Mouse (Mus musculus): ENCODE results near the gene Tex2. TPM values are rescaled to one million over a fixed set of nuclear protein-coding genes. Genes with fewer than 3 reads are reported as not detected.

Gene Tex2
- polyA plus RNA-seq, 1 experiment from 2014 or later: 12.2 TPM

- no peak for ATAC-seq (ENCODE audit: insufficient read depth, low FRiP score, low TSS enrichment)
- no peaks in the 10 kb centered on the region for H3K9me3 ChIP-seq (ENCODE audit: control insufficient read depth, low read length)
- no peak overlapping the region for H3K27ac ChIP-seq (ENCODE audit: low read depth, low read length)
These were observed 134.5 kb downstream of the Tex2 start for GRCm38 (mm10) chr11:106478745-106479144.

GRCm38 (mm10) chr11:106477505-106478160 lies 135.6 kb downstream of the Tex2 start:
- H3K27ac ChIP-seq (ENCODE audit: low read depth, low read length): no peak overlapping the region
- 93% methylated on average over 4 of the region's 4 CpGs for WGBS

More at GRCm38 (mm10) chr11:106478745-106479144, 134.5 kb downstream of the Tex2 start:
- 52% methylated on average over 1 of the region's 1 CpGs for WGBS
- DNase-seq (ENCODE audit: low spot score): no peak
- Histone ChIP-seq H3K4me3 (ENCODE audit: low read depth, low read length) (no peak overlapping the region), H3K4me2 (ENCODE audit: low read depth) (no peak overlapping the region), H3K4me1 (ENCODE audit: control insufficient read depth, insufficient read depth, low read length) (no peaks in the 10 kb centered on the region), H3K36me3 (ENCODE audit: control insufficient read depth, insufficient read depth, low read length) (no peaks in the 10 kb centered on the region), H3K9ac (ENCODE audit: low read length) (no peak overlapping the region), H3K27me3 (ENCODE audit: control insufficient read depth, insufficient read depth, low read length) (no peaks in the 10 kb centered on the region)

GRCm38 (mm10) chr11:106475309-106475708 lies 137.9 kb downstream of the Tex2 start:
- no peak overlapping the region for H3K4me2 ChIP-seq (ENCODE audit: low read depth)
- H3K27me3 ChIP-seq (ENCODE audit: control insufficient read depth, insufficient read depth, low read length): no peaks in the 10 kb centered on the region
- no peak overlapping the region for H3K9ac ChIP-seq (ENCODE audit: low read length)
- ATAC-seq (ENCODE audit: insufficient read depth, low FRiP score, low TSS enrichment) (no peak), DNase-seq (ENCODE audit: low spot score) (no peak)
- no peak overlapping the region for H3K4me3 ChIP-seq (ENCODE audit: low read depth, low read length)
- H3K4me1 ChIP-seq (ENCODE audit: control insufficient read depth, insufficient read depth, low read length): no peaks in the 10 kb centered on the region
- no peak overlapping the region for H3K27ac ChIP-seq (ENCODE audit: low read depth, low read length)
- H3K9me3 ChIP-seq (ENCODE audit: control insufficient read depth, low read length): no peaks in the 10 kb centered on the region
- H3K36me3 ChIP-seq (ENCODE audit: control insufficient read depth, insufficient read depth, low read length): no peaks in the 10 kb centered on the region
- 90% methylated on average over 1 of the region's 1 CpGs for WGBS

More at GRCm38 (mm10) chr11:106477505-106478160, 135.6 kb downstream of the Tex2 start:
- Histone ChIP-seq H3K27me3 (ENCODE audit: control insufficient read depth, insufficient read depth, low read length) (no peaks in the 10 kb centered on the region), H3K4me2 (ENCODE audit: low read depth) (no peak overlapping the region), H3K9me3 (ENCODE audit: control insufficient read depth, low read length) (no peaks in the 10 kb centered on the region), H3K9ac (ENCODE audit: low read length) (no peak overlapping the region), H3K4me3 (ENCODE audit: low read depth, low read length) (no peak overlapping the region), H3K4me1 (ENCODE audit: control insufficient read depth, insufficient read depth, low read length) (no peaks in the 10 kb centered on the region), H3K36me3 (ENCODE audit: control insufficient read depth, insufficient read depth, low read length) (no peaks in the 10 kb centered on the region)
- DNase-seq (ENCODE audit: low spot score) (no peak), ATAC-seq (ENCODE audit: insufficient read depth, low FRiP score, low TSS enrichment) (no peak)

GRCm38 (mm10) chr11:106471629-106472028 lies 141.6 kb downstream of the Tex2 start:
- Histone ChIP-seq H3K9ac (ENCODE audit: low read length) (no peak overlapping the region), H3K4me3 (ENCODE audit: low read depth, low read length) (no peak overlapping the region), H3K36me3 (ENCODE audit: control insufficient read depth, insufficient read depth, low read length) (no peaks in the 10 kb centered on the region), H3K4me2 (ENCODE audit: low read depth) (no peak overlapping the region), H3K4me1 (ENCODE audit: control insufficient read depth, insufficient read depth, low read length) (no peaks in the 10 kb centered on the region), H3K27ac (ENCODE audit: low read depth, low read length) (no peak overlapping the region), H3K9me3 (ENCODE audit: control insufficient read depth, low read length) (no peaks in the 10 kb centered on the region), H3K27me3 (ENCODE audit: control insufficient read depth, insufficient read depth, low read length) (no peaks in the 10 kb centered on the region)
- DNase-seq (ENCODE audit: low spot score) (no peak), ATAC-seq (ENCODE audit: insufficient read depth, low FRiP score, low TSS enrichment) (no peak)
- 75% methylated on average over 1 of the region's 1 CpGs for WGBS

- WGBS: 94% methylated on average over 1 of the region's 1 CpGs
- H3K36me3 ChIP-seq (ENCODE audit: control insufficient read depth, insufficient read depth, low read length): no peaks in the 10 kb centered on the region
- no peaks in the 10 kb centered on the region for H3K4me1 ChIP-seq (ENCODE audit: control insufficient read depth, insufficient read depth, low read length)
- ATAC-seq (ENCODE audit: insufficient read depth, low FRiP score, low TSS enrichment) (no peak), DNase-seq (ENCODE audit: low spot score) (no peak)
- H3K4me3 ChIP-seq (ENCODE audit: low read depth, low read length): no peak overlapping the region
- no peak overlapping the region for H3K27ac ChIP-seq (ENCODE audit: low read depth, low read length)
- no peak overlapping the region for H3K9ac ChIP-seq (ENCODE audit: low read length)
- H3K9me3 ChIP-seq (ENCODE audit: control insufficient read depth, low read length): no peaks in the 10 kb centered on the region
- no peak overlapping the region for H3K4me2 ChIP-seq (ENCODE audit: low read depth)
- no peaks in the 10 kb centered on the region for H3K27me3 ChIP-seq (ENCODE audit: control insufficient read depth, insufficient read depth, low read length)
These were observed 144.7 kb downstream of the Tex2 start for GRCm38 (mm10) chr11:106468509-106468908.

- ATAC-seq (ENCODE audit: insufficient read depth, low FRiP score, low TSS enrichment): no peak
- H3K27ac ChIP-seq (ENCODE audit: low read depth, low read length): no peak overlapping the region
- H3K4me3 ChIP-seq (ENCODE audit: low read depth, low read length): no peak overlapping the region
- H3K9ac ChIP-seq (ENCODE audit: low read length): no peak overlapping the region
- no peaks in the 10 kb centered on the region for H3K4me1 ChIP-seq (ENCODE audit: control insufficient read depth, insufficient read depth, low read length)
- no peaks in the 10 kb centered on the region for H3K9me3 ChIP-seq (ENCODE audit: control insufficient read depth, low read length)
- no peaks in the 10 kb centered on the region for H3K36me3 ChIP-seq (ENCODE audit: control insufficient read depth, insufficient read depth, low read length)
- DNase-seq (ENCODE audit: low spot score): no peak
- WGBS: 92% methylated on average over 4 of the region's 4 CpGs
- no peaks in the 10 kb centered on the region for H3K27me3 ChIP-seq (ENCODE audit: control insufficient read depth, insufficient read depth, low read length)
- no peak overlapping the region for H3K4me2 ChIP-seq (ENCODE audit: low read depth)
These were observed 147.3 kb downstream of the Tex2 start for GRCm38 (mm10) chr11:106465932-106466331.

- no peak overlapping the region for H3K27ac ChIP-seq (ENCODE audit: low read depth, low read length)
- H3K4me2 ChIP-seq (ENCODE audit: low read depth): no peak overlapping the region
- 97% methylated on average over 1 of the region's 1 CpGs for WGBS
- H3K9ac ChIP-seq (ENCODE audit: low read length): no peak overlapping the region
- no peak for DNase-seq (ENCODE audit: low spot score)
- H3K9me3 ChIP-seq (ENCODE audit: control insufficient read depth, low read length): no peaks in the 10 kb centered on the region
- H3K27me3 ChIP-seq (ENCODE audit: control insufficient read depth, insufficient read depth, low read length): no peaks in the 10 kb centered on the region
- no peaks in the 10 kb centered on the region for H3K4me1 ChIP-seq (ENCODE audit: control insufficient read depth, insufficient read depth, low read length)
- H3K36me3 ChIP-seq (ENCODE audit: control insufficient read depth, insufficient read depth, low read length): no peaks in the 10 kb centered on the region
- ATAC-seq (ENCODE audit: insufficient read depth, low FRiP score, low TSS enrichment): no peak
- H3K4me3 ChIP-seq (ENCODE audit: low read depth, low read length): no peak overlapping the region
These were observed 147.7 kb downstream of the Tex2 start for GRCm38 (mm10) chr11:106465545-106465903.

- 77% methylated on average over 4 of the region's 4 CpGs for WGBS
- H3K4me1 ChIP-seq (ENCODE audit: control insufficient read depth, insufficient read depth, low read length): no peaks in the 10 kb centered on the region
- H3K27me3 ChIP-seq (ENCODE audit: control insufficient read depth, insufficient read depth, low read length): no peaks in the 10 kb centered on the region
- H3K9ac ChIP-seq (ENCODE audit: low read length): no peak overlapping the region
- no peak for DNase-seq (ENCODE audit: low spot score)
- ATAC-seq (ENCODE audit: insufficient read depth, low FRiP score, low TSS enrichment): no peak
- no peak overlapping the region for H3K4me3 ChIP-seq (ENCODE audit: low read depth, low read length)
- H3K9me3 ChIP-seq (ENCODE audit: control insufficient read depth, low read length): no peaks in the 10 kb centered on the region
- H3K27ac ChIP-seq (ENCODE audit: low read depth, low read length): no peak overlapping the region
- no peaks in the 10 kb centered on the region for H3K36me3 ChIP-seq (ENCODE audit: control insufficient read depth, insufficient read depth, low read length)
- H3K4me2 ChIP-seq (ENCODE audit: low read depth): no peak overlapping the region
These were observed 148.3 kb downstream of the Tex2 start for GRCm38 (mm10) chr11:106464681-106465544.

GRCm38 (mm10) chr11:106463845-106464244 lies 149.4 kb downstream of the Tex2 start:
- ATAC-seq (ENCODE audit: insufficient read depth, low FRiP score, low TSS enrichment) (no peak), DNase-seq (ENCODE audit: low spot score) (no peak)
- 82% methylated on average over 5 of the region's 5 CpGs for WGBS
- H3K27me3 ChIP-seq (ENCODE audit: control insufficient read depth, insufficient read depth, low read length): no peaks in the 10 kb centered on the region
- no peak overlapping the region for H3K27ac ChIP-seq (ENCODE audit: low read depth, low read length)
- no peaks in the 10 kb centered on the region for H3K9me3 ChIP-seq (ENCODE audit: control insufficient read depth, low read length)
- no peaks in the 10 kb centered on the region for H3K36me3 ChIP-seq (ENCODE audit: control insufficient read depth, insufficient read depth, low read length)
- no peak overlapping the region for H3K9ac ChIP-seq (ENCODE audit: low read length)
- no peak overlapping the region for H3K4me2 ChIP-seq (ENCODE audit: low read depth)
- H3K4me3 ChIP-seq (ENCODE audit: low read depth, low read length): no peak overlapping the region
- H3K4me1 ChIP-seq (ENCODE audit: control insufficient read depth, insufficient read depth, low read length): no peaks in the 10 kb centered on the region

Measured in neural tube, embryonic 11.5 days (tissue).